Mouse (Mus musculus) lung, adult 2 months (tissue): ENCODE data around the gene Lims1.

Source experiments
- CTCF ChIP-seq: fragments of 200-500 bp; IDR thresholded peaks from 2 replicates; pipeline ENCODE4 v1.5.1; 2011; ENCODE audit warnings: mild to moderate bottlenecking, low read length, control low read depth; ENCODE audit not compliant: insufficient read depth
- POLR2A ChIP-seq: fragments of 200-500 bp; IDR thresholded peaks from 2 replicates; pipeline ENCODE4 v1.6.1; 2011; ENCODE audit warnings: low read depth, mild to moderate bottlenecking, control low read depth, low read length, borderline replicate concordance; ENCODE audit errors: extremely low read depth

- TF ChIP-seq POLR2A (no peak), CTCF (no peak)
Measured at GRCm38 (mm10) chr10:58328517-58329108, 5.3 kb downstream of the Lims1 start.
